Mouse (Mus musculus): ENCODE results near the gene Tbc1d19. TPM values are rescaled to one million over a fixed set of nuclear protein-coding genes. Genes with fewer than 3 reads are reported as not detected.
A peak's percentile ranks its signal among the peaks of the same experiment; 100 is the strongest.

Gene Tbc1d19
- polyA plus RNA-seq, 1 experiment from 2014 or later: 40.5 TPM

GRCm38 (mm10) chr5:53922149-53922904, 112.9 kb downstream of the Tbc1d19 start:
- peak; percentile 39; the same call in 1 of the 2 replicates for ATAC-seq (ENCODE audit: insufficient number of reproducible peaks, low FRiP score, low TSS enrichment, low read depth)

GRCm38 (mm10) chr5:53924005-53924404, 114.6 kb downstream of the Tbc1d19 start:
- ATAC-seq (ENCODE audit: insufficient number of reproducible peaks, low FRiP score, low TSS enrichment, low read depth) (no peak), DNase-seq (ENCODE audit: low spot score) (no peak)
- Histone ChIP-seq H3K4me1 (ENCODE audit: control insufficient read depth, insufficient read depth, low read length) (0 out of 2 replicates have a peak, but pooled peaks cover 5% of the 10 kb centered on the region), H3K9ac (ENCODE audit: low read length) (no peak overlapping the region), H3K4me2 (ENCODE audit: low read depth, severe bottlenecking) (no peak overlapping the region), H3K27ac (replicated peaks; ENCODE audit: low read depth, low read length) (no peak overlapping the region), H3K4me3 (ENCODE audit: low read depth, low read length) (no peak overlapping the region), H3K36me3 (ENCODE audit: control insufficient read depth, insufficient read depth, low read length) (no peaks in the 10 kb centered on the region), H3K27me3 (ENCODE audit: control insufficient read depth, insufficient read depth, low read length) (no peaks in the 10 kb centered on the region), H3K9me3 (ENCODE audit: control insufficient read depth, low read length) (no peaks in the 10 kb centered on the region)
- WGBS: 73% methylated on average over 4 of the region's 4 CpGs

More at GRCm38 (mm10) chr5:53922149-53922904, 112.9 kb downstream of the Tbc1d19 start:
- Histone ChIP-seq H3K4me1 (ENCODE audit: control insufficient read depth, insufficient read depth, low read length) (0 out of 2 replicates have a peak, but pooled peaks cover 5% of the 10 kb centered on the region), H3K9ac (ENCODE audit: low read length) (no peak overlapping the region), H3K4me2 (ENCODE audit: low read depth, severe bottlenecking) (no peak overlapping the region), H3K27me3 (ENCODE audit: control insufficient read depth, insufficient read depth, low read length) (no peaks in the 10 kb centered on the region), H3K9me3 (ENCODE audit: control insufficient read depth, low read length) (no peaks in the 10 kb centered on the region), H3K36me3 (ENCODE audit: control insufficient read depth, insufficient read depth, low read length) (no peaks in the 10 kb centered on the region), H3K27ac (replicated peaks; ENCODE audit: low read depth, low read length) (0 out of 2 replicates have a peak overlapping the region, but pooled peaks have one; percentile 4), H3K4me3 (ENCODE audit: low read depth, low read length) (no peak overlapping the region)
- DNase-seq (ENCODE audit: low spot score): peak; percentile 28
- WGBS: 54% methylated on average over 10 of the region's 10 CpGs

GRCm38 (mm10) chr5:53926301-53926855, 117.0 kb downstream of the Tbc1d19 start:
- no peak overlapping the region for H3K27ac ChIP-seq (replicated peaks; ENCODE audit: low read depth, low read length)
- ATAC-seq (ENCODE audit: insufficient number of reproducible peaks, low FRiP score, low TSS enrichment, low read depth) (no peak), DNase-seq (ENCODE audit: low spot score) (no peak)
- no peaks in the 10 kb centered on the region for H3K27me3 ChIP-seq (ENCODE audit: control insufficient read depth, insufficient read depth, low read length)
- H3K4me2 ChIP-seq (ENCODE audit: low read depth, severe bottlenecking): no peak overlapping the region
- H3K9ac ChIP-seq (ENCODE audit: low read length): no peak overlapping the region
- H3K4me3 ChIP-seq (ENCODE audit: low read depth, low read length): no peak overlapping the region
- H3K9me3 ChIP-seq (ENCODE audit: control insufficient read depth, low read length): no peaks in the 10 kb centered on the region
- 90% methylated on average over 11 of the region's 11 CpGs for WGBS
- no peaks in the 10 kb centered on the region for H3K36me3 ChIP-seq (ENCODE audit: control insufficient read depth, insufficient read depth, low read length)
- 0 out of 2 replicates have a peak, but pooled peaks cover 5% of the 10 kb centered on the region for H3K4me1 ChIP-seq (ENCODE audit: control insufficient read depth, insufficient read depth, low read length)

- ATAC-seq (ENCODE audit: insufficient number of reproducible peaks, low FRiP score, low TSS enrichment, low read depth) (no peak), DNase-seq (ENCODE audit: low spot score) (no peak)
- Histone ChIP-seq H3K9me3 (ENCODE audit: control insufficient read depth, low read length) (no peaks in the 10 kb centered on the region), H3K27me3 (ENCODE audit: control insufficient read depth, insufficient read depth, low read length) (no peaks in the 10 kb centered on the region), H3K36me3 (ENCODE audit: control insufficient read depth, insufficient read depth, low read length) (no peaks in the 10 kb centered on the region), H3K27ac (replicated peaks; ENCODE audit: low read depth, low read length) (no peak overlapping the region), H3K9ac (ENCODE audit: low read length) (no peak overlapping the region), H3K4me2 (ENCODE audit: low read depth, severe bottlenecking) (no peak overlapping the region), H3K4me3 (ENCODE audit: low read depth, low read length) (no peak overlapping the region), H3K4me1 (ENCODE audit: control insufficient read depth, insufficient read depth, low read length) (no peaks in the 10 kb centered on the region)
- WGBS: 90% methylated on average over 7 of the region's 7 CpGs
Observed at GRCm38 (mm10) chr5:53927886-53928285, 118.5 kb downstream of the Tbc1d19 start.

GRCm38 (mm10) chr5:53928537-53928936, 119.1 kb downstream of the Tbc1d19 start:
- Histone ChIP-seq H3K4me3 (ENCODE audit: low read depth, low read length) (no peak overlapping the region), H3K4me2 (ENCODE audit: low read depth, severe bottlenecking) (no peak overlapping the region), H3K9ac (ENCODE audit: low read length) (no peak overlapping the region), H3K4me1 (ENCODE audit: control insufficient read depth, insufficient read depth, low read length) (no peaks in the 10 kb centered on the region), H3K36me3 (ENCODE audit: control insufficient read depth, insufficient read depth, low read length) (no peaks in the 10 kb centered on the region), H3K27ac (replicated peaks; ENCODE audit: low read depth, low read length) (no peak overlapping the region), H3K9me3 (ENCODE audit: control insufficient read depth, low read length) (no peaks in the 10 kb centered on the region), H3K27me3 (ENCODE audit: control insufficient read depth, insufficient read depth, low read length) (no peaks in the 10 kb centered on the region)
- DNase-seq (ENCODE audit: low spot score) (no peak), ATAC-seq (ENCODE audit: insufficient number of reproducible peaks, low FRiP score, low TSS enrichment, low read depth) (no peak)
- WGBS: 87% methylated on average over 4 of the region's 4 CpGs

GRCm38 (mm10) chr5:53929205-53929614, 119.8 kb downstream of the Tbc1d19 start:
- H3K4me2 ChIP-seq (ENCODE audit: low read depth, severe bottlenecking): no peak overlapping the region
- H3K27ac ChIP-seq (replicated peaks; ENCODE audit: low read depth, low read length): no peak overlapping the region
- no peaks in the 10 kb centered on the region for H3K4me1 ChIP-seq (ENCODE audit: control insufficient read depth, insufficient read depth, low read length)
- no peak for DNase-seq (ENCODE audit: low spot score)
- 70% methylated on average over 10 of the region's 10 CpGs for WGBS
- H3K9me3 ChIP-seq (ENCODE audit: control insufficient read depth, low read length): no peaks in the 10 kb centered on the region
- H3K36me3 ChIP-seq (ENCODE audit: control insufficient read depth, insufficient read depth, low read length): no peaks in the 10 kb centered on the region
- no peak for ATAC-seq (ENCODE audit: insufficient number of reproducible peaks, low FRiP score, low TSS enrichment, low read depth)
- H3K4me3 ChIP-seq (ENCODE audit: low read depth, low read length): no peak overlapping the region
- H3K9ac ChIP-seq (ENCODE audit: low read length): no peak overlapping the region
- no peaks in the 10 kb centered on the region for H3K27me3 ChIP-seq (ENCODE audit: control insufficient read depth, insufficient read depth, low read length)

- no peak for DNase-seq (ENCODE audit: low spot score)
- Histone ChIP-seq H3K27ac (replicated peaks; ENCODE audit: low read depth, low read length) (no peak overlapping the region), H3K9ac (ENCODE audit: low read length) (no peak overlapping the region), H3K27me3 (ENCODE audit: control insufficient read depth, insufficient read depth, low read length) (no peaks in the 10 kb centered on the region), H3K4me2 (ENCODE audit: low read depth, severe bottlenecking) (no peak overlapping the region), H3K4me1 (ENCODE audit: control insufficient read depth, insufficient read depth, low read length) (no peaks in the 10 kb centered on the region), H3K9me3 (ENCODE audit: control insufficient read depth, low read length) (no peaks in the 10 kb centered on the region), H3K4me3 (ENCODE audit: low read depth, low read length) (no peak overlapping the region), H3K36me3 (ENCODE audit: control insufficient read depth, insufficient read depth, low read length) (no peaks in the 10 kb centered on the region)
- ATAC-seq (ENCODE audit: insufficient number of reproducible peaks, low FRiP score, low TSS enrichment, low read depth): no peak
- WGBS: 86% methylated on average over 6 of the region's 6 CpGs
Observed at GRCm38 (mm10) chr5:53929814-53930213, 120.4 kb downstream of the Tbc1d19 start.

GRCm38 (mm10) chr5:53931011-53931410, 121.6 kb downstream of the Tbc1d19 start:
- no peak overlapping the region for H3K4me2 ChIP-seq (ENCODE audit: low read depth, severe bottlenecking)
- H3K4me3 ChIP-seq (ENCODE audit: low read depth, low read length): no peak overlapping the region
- no peaks in the 10 kb centered on the region for H3K4me1 ChIP-seq (ENCODE audit: control insufficient read depth, insufficient read depth, low read length)
- no peaks in the 10 kb centered on the region for H3K27me3 ChIP-seq (ENCODE audit: control insufficient read depth, insufficient read depth, low read length)
- H3K27ac ChIP-seq (replicated peaks; ENCODE audit: low read depth, low read length): no peak overlapping the region
- no peaks in the 10 kb centered on the region for H3K9me3 ChIP-seq (ENCODE audit: control insufficient read depth, low read length)
- DNase-seq (ENCODE audit: low spot score): no peak
- ATAC-seq (ENCODE audit: insufficient number of reproducible peaks, low FRiP score, low TSS enrichment, low read depth): no peak
- WGBS: 76% methylated on average over 5 of the region's 5 CpGs
- no peak overlapping the region for H3K9ac ChIP-seq (ENCODE audit: low read length)
- H3K36me3 ChIP-seq (ENCODE audit: control insufficient read depth, insufficient read depth, low read length): no peaks in the 10 kb centered on the region

Data from limb, embryonic 11.5 days (tissue).